Mouse (Mus musculus): Measurements from ENCODE around the gene Slc38a1. TPM values are rescaled to one million over a fixed set of nuclear protein-coding genes. Genes with fewer than 3 reads are reported as not detected.
"Not testable (repeated sequence)": the region's sequence is repeated elsewhere in the genome, so short reads cannot be mapped to it uniquely, and the experiment has no call there.

Gene Slc38a1
- polyA plus RNA-seq, 1 experiment from 2014 or later: 67.8 TPM

DNA sequence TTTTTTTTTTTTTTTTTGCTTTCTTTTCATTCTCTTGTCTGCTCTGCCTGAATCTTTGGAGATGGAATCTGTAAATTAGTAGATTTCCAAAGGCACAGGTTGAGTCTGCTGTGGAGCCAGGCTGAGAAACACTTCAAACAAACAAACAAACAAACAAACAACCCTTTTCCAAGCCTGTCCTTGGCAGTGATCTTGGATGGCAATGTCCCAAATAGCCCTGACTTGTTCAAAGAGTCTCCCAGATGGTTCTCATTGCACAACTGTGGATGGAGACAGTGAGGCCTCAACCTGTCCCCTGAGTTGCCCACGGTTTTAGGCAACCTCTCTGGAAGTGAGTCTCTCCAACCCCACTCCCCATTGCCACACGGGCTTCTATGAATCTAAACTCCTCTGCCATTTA, 4.1 kb downstream of the Slc38a1 start:
- Histone ChIP-seq H3K4me1 (replicated peaks) (peaks cover 35% of the 10 kb centered on the region), H3K36me3 (peaks cover 6% of the 10 kb centered on the region; the same call in 1 of the 2 replicates), H3K9me3 (replicated peaks) (no peaks in the 10 kb centered on the region), H3K4me2 (peak overlapping the region; percentile 91; the same call in 1 of the 2 replicates), H3K4me3 (no peak overlapping the region), H3K27ac (no peak overlapping the region), H3K9ac (no peak overlapping the region), H3K27me3 (no peaks in the 10 kb centered on the region)
- WGBS: 74% methylated on average over 2 of the region's 2 CpGs
- no peak for ATAC-seq (replicated peaks; ENCODE audit: insufficient number of reproducible peaks, insufficient read depth, low FRiP score, low read depth)

DNA sequence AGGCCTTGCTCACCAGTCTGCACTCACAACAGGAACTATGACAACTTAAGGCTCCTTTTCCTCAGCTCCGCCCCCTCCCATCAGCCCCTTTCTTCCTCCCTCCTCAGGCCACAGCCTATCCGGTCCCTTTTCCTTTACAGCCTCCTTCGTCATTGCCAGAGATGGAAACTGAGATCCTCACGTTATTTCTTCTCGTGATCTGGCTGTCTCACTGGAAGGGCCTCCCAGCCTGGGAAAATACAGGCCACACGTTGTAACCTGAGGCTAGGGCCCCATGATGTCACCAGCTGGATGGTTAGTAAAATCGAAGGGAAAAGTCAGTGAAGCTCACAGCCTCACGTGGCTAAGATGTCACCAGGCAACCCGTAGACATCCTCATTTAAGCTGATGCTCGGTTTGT, 4.5 kb downstream of the Slc38a1 start:
- Histone ChIP-seq H3K4me1 (replicated peaks) (peaks cover 32% of the 10 kb centered on the region), H3K9ac (no peak overlapping the region), H3K9me3 (replicated peaks) (no peaks in the 10 kb centered on the region), H3K4me2 (no peak overlapping the region; the same call in 1 of the 2 replicates), H3K27me3 (no peaks in the 10 kb centered on the region), H3K4me3 (no peak overlapping the region), H3K27ac (peak overlapping the region; percentile 4; the same call in 1 of the 2 replicates), H3K36me3 (peaks cover 8% of the 10 kb centered on the region; the same call in 1 of the 2 replicates)
- 54% methylated on average over 10 of the region's 10 CpGs for WGBS
- no peak for ATAC-seq (replicated peaks; ENCODE audit: insufficient number of reproducible peaks, insufficient read depth, low FRiP score, low read depth)

DNA sequence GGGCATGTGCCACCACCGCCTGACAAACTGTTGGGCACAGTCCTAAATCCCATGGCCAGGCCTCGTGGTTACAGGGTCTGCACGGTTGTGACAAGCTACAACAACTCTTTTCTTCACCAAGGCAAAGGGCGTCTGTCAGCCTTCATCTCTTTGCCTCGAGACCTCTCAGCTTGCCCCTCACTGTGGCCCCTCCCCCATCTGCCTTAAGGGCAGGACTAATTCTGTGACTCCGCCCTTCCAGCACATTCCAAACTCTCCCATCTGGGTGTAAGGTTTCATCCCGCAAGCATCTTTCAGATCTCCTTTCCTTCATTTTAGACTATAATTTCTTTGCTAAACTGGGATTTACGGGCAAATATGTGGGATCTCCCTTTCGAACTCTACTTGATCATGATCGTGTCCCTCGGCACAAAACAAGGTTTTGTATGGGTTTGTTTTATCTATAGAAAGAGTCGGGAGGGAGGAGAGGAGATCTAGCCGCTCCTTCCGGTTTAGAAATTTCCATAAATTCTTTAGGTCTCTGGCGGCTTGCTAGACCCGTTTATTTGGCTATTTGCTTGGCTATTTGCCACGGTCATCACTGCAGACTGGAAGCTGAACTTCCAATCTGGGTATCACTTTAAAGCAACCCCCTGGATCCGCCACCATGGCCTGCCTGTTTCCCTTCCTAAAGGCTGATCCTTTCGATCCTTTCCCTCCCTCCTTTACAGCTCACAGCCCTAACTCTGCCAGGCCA, 7.9 kb downstream of the Slc38a1 start:
- Histone ChIP-seq H3K27me3 (no peaks in the 10 kb centered on the region), H3K36me3 (peaks cover 8% of the 10 kb centered on the region; the same call in 1 of the 2 replicates), H3K4me3 (no peak overlapping the region), H3K9me3 (replicated peaks) (no peaks in the 10 kb centered on the region), H3K27ac (peak overlapping the region; percentile 13; the same call in 1 of the 2 replicates), H3K9ac (no peak overlapping the region), H3K4me2 (peak overlapping the region; percentile 5), H3K4me1 (replicated peaks) (peaks cover 46% of the 10 kb centered on the region)
- ATAC-seq (replicated peaks; ENCODE audit: insufficient number of reproducible peaks, insufficient read depth, low FRiP score, low read depth): no peak
- 63% methylated on average over 19 of the region's 19 CpGs for WGBS

DNA sequence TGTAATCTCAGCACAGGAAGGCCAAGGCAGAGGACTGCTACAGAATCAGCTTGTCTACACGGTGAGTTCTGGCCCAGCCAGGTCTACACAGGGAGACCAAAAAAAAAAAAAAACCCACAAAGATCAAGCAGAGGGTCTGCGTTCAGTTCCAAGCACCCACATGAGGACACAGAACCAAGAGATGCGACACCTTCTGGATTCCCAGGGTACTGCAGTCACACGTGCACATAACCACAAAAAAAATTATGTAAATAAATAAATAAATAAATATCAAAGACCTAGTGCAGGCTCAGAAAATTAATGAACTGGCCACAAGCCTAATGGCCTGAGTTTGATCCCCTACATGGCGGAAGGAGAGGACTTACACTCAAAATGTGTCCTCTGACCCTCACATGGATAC, 10.5 kb downstream of the Slc38a1 start:
- no peak for ATAC-seq (replicated peaks; ENCODE audit: insufficient number of reproducible peaks, insufficient read depth, low FRiP score, low read depth)
- Histone ChIP-seq H3K4me3 (no peak overlapping the region), H3K9me3 (replicated peaks) (no peaks in the 10 kb centered on the region), H3K4me2 (no peak overlapping the region), H3K27ac (no peak overlapping the region), H3K27me3 (no peaks in the 10 kb centered on the region), H3K9ac (no peak overlapping the region), H3K36me3 (peaks cover 4% of the 10 kb centered on the region; the same call in 1 of the 2 replicates), H3K4me1 (replicated peaks) (peaks cover 42% of the 10 kb centered on the region)
- WGBS: 91% methylated on average over 5 of the region's 5 CpGs

DNA sequence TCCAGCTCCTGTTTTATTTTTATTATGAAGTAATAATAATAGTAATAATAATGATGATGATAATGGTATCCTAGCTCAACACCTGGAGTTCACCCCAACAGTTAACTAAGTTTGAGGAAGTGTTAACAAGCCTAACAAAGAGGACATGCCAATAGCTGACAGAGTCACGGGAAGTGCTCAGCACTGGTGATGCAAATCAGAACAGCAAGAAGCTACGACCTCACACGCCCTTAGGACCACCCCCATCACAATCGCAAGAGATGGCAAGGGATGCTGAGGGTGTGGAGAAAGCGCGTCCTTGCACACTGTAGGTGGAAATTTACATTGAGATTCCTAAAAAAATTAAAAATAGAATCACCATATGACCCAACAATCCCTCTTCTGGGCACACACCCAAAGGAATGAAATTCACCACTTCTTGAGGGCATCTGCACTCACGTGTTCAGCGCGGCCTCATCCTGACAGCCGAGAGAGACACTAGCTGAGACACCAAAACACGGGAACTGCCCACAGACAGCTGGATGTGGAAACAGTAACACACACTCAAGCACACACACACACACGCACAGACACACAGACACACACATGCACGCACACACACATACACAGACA, 11.5 kb downstream of the Slc38a1 start:
- peaks cover 4% of the 10 kb centered on the region; the same call in 1 of the 2 replicates for H3K36me3 ChIP-seq
- H3K9ac ChIP-seq: no peak overlapping the region
- H3K27me3 ChIP-seq: no peaks in the 10 kb centered on the region
- no peak overlapping the region for H3K4me3 ChIP-seq
- no peak for ATAC-seq (replicated peaks; ENCODE audit: insufficient number of reproducible peaks, insufficient read depth, low FRiP score, low read depth)
- peaks cover 50% of the 10 kb centered on the region for H3K4me1 ChIP-seq (replicated peaks)
- H3K9me3 ChIP-seq (replicated peaks): no peaks in the 10 kb centered on the region
- H3K4me2 ChIP-seq: no peak overlapping the region
- WGBS: 53% methylated on average over 13 of the region's 13 CpGs
- H3K27ac ChIP-seq: no peak overlapping the region

DNA sequence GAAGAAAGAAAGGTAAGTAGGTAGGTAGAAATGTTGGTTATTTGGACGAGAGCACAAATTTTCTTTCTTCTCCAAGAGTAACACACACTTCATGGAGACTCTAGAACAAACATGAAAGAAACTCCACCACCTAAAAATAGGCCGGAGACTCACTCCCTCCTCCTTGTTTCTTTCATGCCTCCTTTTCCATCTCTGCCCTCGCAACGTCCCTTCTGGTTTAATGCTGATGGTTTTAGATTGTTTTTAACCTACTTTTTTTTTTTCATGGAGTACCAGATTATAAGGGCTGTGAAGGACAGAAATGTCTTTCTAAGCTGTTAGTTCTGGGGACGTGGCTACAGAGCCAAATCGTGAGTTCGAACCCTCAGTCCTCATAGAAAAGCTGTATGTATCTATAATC, 14.5 kb downstream of the Slc38a1 start:
- Histone ChIP-seq H3K9me3 (replicated peaks) (no peaks in the 10 kb centered on the region), H3K9ac (no peak overlapping the region), H3K27me3 (no peaks in the 10 kb centered on the region), H3K4me1 (replicated peaks) (peaks cover 40% of the 10 kb centered on the region), H3K36me3 (peaks cover 13% of the 10 kb centered on the region), H3K4me3 (no peak overlapping the region), H3K4me2 (no peak overlapping the region), H3K27ac (no peak overlapping the region)
- WGBS: 83% methylated on average over 7 of the region's 7 CpGs
- no peak for ATAC-seq (replicated peaks; ENCODE audit: insufficient number of reproducible peaks, insufficient read depth, low FRiP score, low read depth)

DNA sequence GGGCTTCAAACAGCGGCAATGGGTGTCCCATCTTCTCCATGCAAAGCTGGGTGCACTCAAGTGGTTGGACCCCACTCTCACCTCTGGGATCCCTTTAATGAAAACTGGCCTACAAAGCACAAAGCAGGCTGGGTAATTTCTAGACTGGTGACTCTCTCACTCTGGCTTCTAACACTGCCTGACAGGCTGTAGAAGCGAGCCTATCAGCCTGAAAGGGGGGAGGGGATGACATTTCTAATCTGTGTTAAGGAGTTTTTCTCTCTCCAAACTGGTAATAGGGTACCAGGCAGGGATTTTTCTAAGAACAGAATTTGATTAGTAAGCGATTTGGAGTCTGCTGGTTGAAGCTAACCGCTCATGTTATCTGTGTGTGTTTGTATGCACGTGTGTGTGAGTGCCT, 15.8 kb downstream of the Slc38a1 start:
- H3K4me3 ChIP-seq: no peak overlapping the region
- peak overlapping the region; percentile 66 for H3K27ac ChIP-seq
- H3K9me3 ChIP-seq (replicated peaks): no peaks in the 10 kb centered on the region; the same call in 1 of the 2 replicates
- no peak overlapping the region for H3K4me2 ChIP-seq
- WGBS: 40% methylated on average over 5 of the region's 5 CpGs
- no peaks in the 10 kb centered on the region for H3K27me3 ChIP-seq
- peaks cover 37% of the 10 kb centered on the region for H3K4me1 ChIP-seq (replicated peaks)
- no peak overlapping the region for H3K9ac ChIP-seq
- peaks cover 27% of the 10 kb centered on the region for H3K36me3 ChIP-seq
- 0 out of 2 replicates have a peak, but pooled peaks have one; percentile 37 for ATAC-seq (replicated peaks; ENCODE audit: insufficient number of reproducible peaks, insufficient read depth, low FRiP score, low read depth)

DNA sequence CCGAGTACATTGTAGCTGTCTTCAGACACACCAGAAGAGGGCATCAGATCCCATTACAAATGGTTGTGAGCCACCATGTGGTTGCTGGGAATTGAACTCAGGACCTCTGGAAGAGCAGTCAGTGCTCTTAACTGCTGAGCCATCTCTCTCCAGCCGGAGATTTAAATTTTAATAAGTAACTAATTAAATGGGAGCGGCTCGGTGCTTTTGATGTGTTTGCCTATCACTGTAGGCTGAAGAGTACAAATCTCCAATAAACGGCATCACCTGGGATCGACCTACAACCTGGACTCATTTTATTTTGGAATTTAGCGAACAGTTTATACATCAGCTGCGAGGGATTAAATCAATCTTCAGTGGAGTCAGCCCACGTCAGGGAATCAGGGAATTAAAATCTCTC, 17.7 kb downstream of the Slc38a1 start:
- not testable (repeated sequence) for ATAC-seq (replicated peaks; ENCODE audit: insufficient number of reproducible peaks, insufficient read depth, low FRiP score, low read depth); H3K4me3 ChIP-seq; H3K27ac ChIP-seq; H3K9ac ChIP-seq; H3K4me2 ChIP-seq; H3K27me3 ChIP-seq; H3K9me3 ChIP-seq (replicated peaks)
- peaks cover 30% of the 10 kb centered on the region for H3K36me3 ChIP-seq
- H3K4me1 ChIP-seq (replicated peaks): peaks cover 24% of the 10 kb centered on the region
- 94% methylated on average over 9 of the region's 9 CpGs for WGBS

DNA sequence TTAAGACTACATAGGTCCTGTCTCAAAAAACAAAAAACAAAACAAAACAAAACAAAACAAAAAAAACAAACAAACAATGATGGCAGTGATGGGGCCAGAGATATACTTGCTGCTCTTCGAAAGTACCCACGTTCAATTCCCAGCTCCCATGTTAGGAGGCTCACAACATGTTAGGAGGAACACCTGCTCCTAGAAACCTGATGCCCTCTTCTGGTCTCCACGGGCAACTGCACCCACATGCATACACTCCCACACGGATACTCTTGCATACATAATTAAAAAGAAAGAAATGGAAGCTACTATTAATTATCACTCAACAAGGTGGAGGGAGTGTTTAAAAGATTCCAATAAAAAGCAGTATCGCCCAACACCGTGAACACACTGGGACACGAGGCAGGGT, 20.3 kb downstream of the Slc38a1 start:
- no peak for ATAC-seq (replicated peaks; ENCODE audit: insufficient number of reproducible peaks, insufficient read depth, low FRiP score, low read depth)
- peaks cover 30% of the 10 kb centered on the region for H3K36me3 ChIP-seq
- 97% methylated on average over 7 of the region's 7 CpGs for WGBS

DNA sequence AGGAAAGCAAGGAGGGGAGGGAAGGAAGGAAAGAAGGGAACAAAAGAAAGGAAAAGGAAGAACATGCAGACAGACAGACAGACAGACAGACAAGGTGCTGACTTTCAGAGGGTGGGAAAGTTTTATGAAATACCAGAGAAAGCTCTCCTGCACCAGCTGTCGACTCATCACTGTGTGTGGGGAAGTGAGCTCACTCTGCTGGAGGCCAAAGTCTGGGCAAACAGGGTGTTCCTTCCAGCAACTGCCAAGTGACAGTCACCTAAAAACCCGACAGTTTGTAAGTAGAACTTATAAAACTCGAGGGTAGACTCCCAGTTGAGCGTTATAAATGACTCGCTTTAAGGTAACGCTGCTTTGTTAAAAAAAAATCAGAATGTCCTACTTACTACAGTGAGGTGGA, 21.0 kb downstream of the Slc38a1 start:
- H3K9ac ChIP-seq: no peak overlapping the region
- H3K4me3 ChIP-seq: no peak overlapping the region
- no peak for ATAC-seq (replicated peaks; ENCODE audit: insufficient number of reproducible peaks, insufficient read depth, low FRiP score, low read depth)
- H3K27ac ChIP-seq: no peak overlapping the region
- no peaks in the 10 kb centered on the region for H3K27me3 ChIP-seq
- no peak overlapping the region for H3K4me2 ChIP-seq
- H3K36me3 ChIP-seq: peaks cover 30% of the 10 kb centered on the region
- 76% methylated on average over 6 of the region's 6 CpGs for WGBS
- peaks cover 6% of the 10 kb centered on the region for H3K4me1 ChIP-seq (replicated peaks)
- no peaks in the 10 kb centered on the region; the same call in 1 of the 2 replicates for H3K9me3 ChIP-seq (replicated peaks)

More for the DNA sequence above, 20.3 kb downstream of the Slc38a1 start:
- H3K27ac ChIP-seq: no peak overlapping the region
- no peaks in the 10 kb centered on the region for H3K27me3 ChIP-seq
- no peaks in the 10 kb centered on the region; the same call in 1 of the 2 replicates for H3K9me3 ChIP-seq (replicated peaks)
- no peak overlapping the region for H3K9ac ChIP-seq
- H3K4me2 ChIP-seq: no peak overlapping the region
- no peak overlapping the region for H3K4me3 ChIP-seq
- peaks cover 13% of the 10 kb centered on the region for H3K4me1 ChIP-seq (replicated peaks)

DNA sequence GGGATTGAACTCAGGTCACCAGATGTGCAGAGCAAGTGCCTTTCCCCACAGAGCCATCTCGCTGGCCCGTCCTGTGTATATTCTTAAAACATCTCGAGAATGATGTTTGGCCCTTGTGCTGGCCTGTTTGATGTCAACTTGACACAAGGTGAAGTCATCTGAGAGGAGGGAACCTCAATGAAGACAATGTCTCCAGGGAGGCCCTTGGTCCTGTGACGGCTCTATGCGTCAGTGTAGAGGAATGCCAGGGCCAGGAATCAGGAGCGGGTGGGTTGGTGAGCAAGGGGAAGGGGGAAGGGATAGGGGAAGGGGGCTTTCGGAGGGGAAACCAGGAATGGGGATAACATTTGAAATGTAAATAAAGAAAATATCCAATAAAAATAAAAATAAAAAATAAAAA, 25.2 kb downstream of the Slc38a1 start:
- ATAC-seq (replicated peaks; ENCODE audit: insufficient number of reproducible peaks, insufficient read depth, low FRiP score, low read depth): peak; percentile 67; the same call in 1 of the 2 replicates
- no peaks in the 10 kb centered on the region for H3K27me3 ChIP-seq
- 46% methylated on average over 7 of the region's 7 CpGs for WGBS
- no peak overlapping the region for H3K4me3 ChIP-seq
- H3K9me3 ChIP-seq (replicated peaks): no peaks in the 10 kb centered on the region; the same call in none of the 2 replicates
- no peak overlapping the region for H3K9ac ChIP-seq
- peaks cover 52% of the 10 kb centered on the region for H3K36me3 ChIP-seq
- H3K4me2 ChIP-seq: no peak overlapping the region
- 0 out of 2 replicates have a peak overlapping the region, but pooled peaks have one; percentile 31 for H3K27ac ChIP-seq
- peaks cover 3% of the 10 kb centered on the region; the same call in 1 of the 2 replicates for H3K4me1 ChIP-seq (replicated peaks)

Data from heart, embryonic 15.5 days (tissue).